Mouse (Mus musculus): ENCODE results near the gene Arhgap21.

DNA sequence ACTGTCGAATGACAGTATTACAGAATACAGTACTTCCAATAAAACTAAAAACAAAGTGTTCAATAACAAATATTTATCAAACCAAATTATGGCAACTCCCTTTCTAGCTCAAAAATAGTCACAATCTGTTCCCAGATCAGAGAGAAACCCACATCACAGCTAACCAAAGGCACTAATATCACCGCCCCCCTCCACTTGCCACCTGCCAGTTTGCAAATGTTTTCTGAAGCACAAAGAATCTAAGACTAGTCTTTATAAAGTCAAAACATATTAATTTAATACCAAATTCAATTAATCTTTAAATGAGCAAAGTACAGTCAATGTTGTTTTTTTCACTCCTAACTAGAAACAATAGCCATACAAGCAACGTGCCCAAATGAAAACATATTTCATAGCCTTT, 3.3 kb downstream of the Arhgap21 start:
- TF ChIP-seq CTCF (IDR thresholded peaks at IDR 0.05; ENCODE audit: low read depth) (no peak), EP300 (optimal IDR thresholded peaks at IDR 0.05) (no peak)
